Mouse (Mus musculus) liver, adult 2 months (tissue): Measurements from ENCODE around the gene Mfsd1. TPM values are rescaled to one million over a fixed set of nuclear protein-coding genes. Genes with fewer than 3 reads are reported as not detected.

Experiments used
- DNase-seq: peaks from one replicate; pipeline ENCODE4 v3.0.0-alpha.2; 2011; ENCODE audit warnings: low read depth, low spot score; ENCODE audit errors: extremely low read depth
- H3K27ac ChIP-seq: fragments of 200-500 bp; replicated peaks from 2 replicates; pipeline ENCODE4 v1.5.1; 2012; ENCODE audit warnings: low read depth, mild to moderate bottlenecking, control low read depth, inconsistent platforms, low read length; ENCODE audit not compliant: insufficient read depth
- H3K27me3 ChIP-seq: fragments of 200-500 bp; 2 replicates; pipeline ENCODE4 v1.6.1; 2012; ENCODE audit warnings: mild to moderate bottlenecking, moderate library complexity, low read length, inconsistent platforms; ENCODE audit not compliant: control insufficient read depth, insufficient read depth
- H3K36me3 ChIP-seq: fragments of 200-500 bp; 2 replicates; pipeline ENCODE4 v1.6.1; 2012; ENCODE audit warnings: low read length, inconsistent platforms; ENCODE audit not compliant: control insufficient read depth, insufficient read depth
- H3K4me1 ChIP-seq: fragments of 200-500 bp; 2 replicates; pipeline ENCODE4 v1.6.1; 2011; ENCODE audit warnings: low read length; ENCODE audit not compliant: control insufficient read depth, insufficient read depth
- H3K4me3 ChIP-seq: fragments of 200-500 bp; 2 replicates; pipeline ENCODE4 v1.5.1; 2011; ENCODE audit warnings: low read depth, mild to moderate bottlenecking, control low read depth, low read length, moderate library complexity; ENCODE audit not compliant: insufficient read depth
- H3K79me2 ChIP-seq: fragments of 200-500 bp; 2 replicates; pipeline ENCODE4 v1.6.1; 2012; ENCODE audit warnings: inconsistent platforms, mild to moderate bottlenecking, low read length, moderate library complexity; ENCODE audit not compliant: control insufficient read depth, insufficient read depth
- H3K9ac ChIP-seq: fragments of 200-500 bp; 2 replicates; pipeline ENCODE4 v1.6.1; 2012; ENCODE audit warnings: low read depth, mild to moderate bottlenecking, control low read depth, inconsistent platforms, low read length
- CTCF ChIP-seq: fragments of 200-500 bp; IDR thresholded peaks from 2 replicates; pipeline ENCODE4 v1.5.1; 2011; ENCODE audit warnings: low read depth, low read length, control low read depth
- POLR2A ChIP-seq: fragments of 200-500 bp; IDR thresholded peaks from 2 replicates; pipeline ENCODE4 v1.6.1; 2011; ENCODE audit warnings: low read length, control low read depth; ENCODE audit not compliant: insufficient read depth; ENCODE audit errors: extremely low read depth
- WGBS: fragments of 180-500 bp; shearing (Covaris S2); methylation state at CpG from one replicate; pipeline ENCODE4 v1.1.7; 2018; 5-methylcytosine and 5-hydroxymethylcytosine counted together
- polyA plus RNA-seq: library from polyadenylated mRNA; depleted of rRNA; stranded (reverse); fragments of >200 nt; gene quantifications from 2 replicates; pipeline ENCODE4 v1.2.3, GENCODE M21; 2012
- total RNA-seq: library from RNA; depleted of rRNA; stranded (reverse); fragments of >200 nt; gene quantifications from 2 replicates; pipeline ENCODE4 v1.2.3, GENCODE M21; 2014

Gene Mfsd1
- total and polyA plus RNA-seq, 2 experiments: 60.3 to 86.1 TPM

DNA sequence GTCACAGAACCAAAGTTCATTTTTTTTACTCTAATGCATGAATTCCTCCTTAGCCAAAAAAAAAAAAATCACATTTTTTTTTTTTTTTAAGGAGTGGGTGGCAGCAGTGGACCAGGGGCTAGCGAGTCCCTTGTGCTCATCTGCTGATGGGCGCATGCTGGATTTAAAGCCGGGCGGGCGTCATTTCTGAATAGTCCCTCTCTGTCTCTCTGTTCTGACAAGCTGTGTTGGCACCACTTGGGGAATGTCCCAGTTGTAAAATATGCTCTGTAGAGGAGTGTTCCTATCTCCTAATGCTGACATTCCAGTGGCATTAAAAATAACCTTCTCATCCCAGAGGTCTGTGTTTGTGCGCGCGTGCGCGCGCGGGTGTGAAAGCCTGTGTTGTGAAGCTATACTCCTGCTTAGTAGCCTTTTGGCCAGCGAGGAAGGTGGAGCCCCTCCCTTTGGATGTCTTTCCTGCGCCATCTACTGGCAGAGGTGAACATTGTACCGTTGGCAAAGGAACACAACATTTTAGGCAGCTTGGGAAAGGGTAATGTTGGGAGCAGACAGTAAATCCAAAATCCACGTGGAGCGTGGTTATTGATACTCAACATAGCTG is 14.4 kb upstream of the Mfsd1 start:
- no peak overlapping the region for H3K9ac ChIP-seq
- H3K27me3 ChIP-seq: no peaks in the 10 kb centered on the region; the same call in 1 of the 2 replicates
- peaks cover 2% of the 10 kb centered on the region; the same call in 1 of the 2 replicates for H3K4me1 ChIP-seq
- no peaks in the 10 kb centered on the region for H3K36me3 ChIP-seq
- TF ChIP-seq CTCF: peak; percentile 80
- TF ChIP-seq POLR2A: no peak
- peak; percentile 66 for DNase-seq
- H3K27ac ChIP-seq: no peak overlapping the region
- 21% methylated on average over 17 of the region's 17 CpGs for WGBS
- no peak overlapping the region for H3K4me3 ChIP-seq
- no peaks in the 10 kb centered on the region for H3K79me2 ChIP-seq

DNA sequence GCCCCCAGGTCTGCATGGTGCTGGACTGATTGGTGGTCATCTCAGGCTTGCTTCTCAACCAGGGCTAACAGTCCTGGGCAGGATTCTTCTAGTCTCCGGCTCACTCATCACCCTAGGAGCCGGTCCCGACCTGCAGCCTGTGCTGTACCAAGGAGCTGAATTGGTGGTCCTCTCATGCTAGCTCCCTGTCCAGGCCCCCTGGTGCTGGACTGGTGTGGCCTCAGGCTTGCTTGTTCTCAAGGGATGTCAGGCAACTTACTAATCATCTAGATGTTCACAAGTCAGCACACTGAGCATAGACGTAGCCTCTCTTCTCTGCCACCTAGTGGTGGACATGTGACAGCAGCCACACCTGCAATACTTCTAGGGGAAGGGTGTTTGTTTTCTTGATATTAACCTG is 9.6 kb upstream of the Mfsd1 start:
- no peak overlapping the region for H3K4me3 ChIP-seq
- 65% methylated on average over 4 of the region's 4 CpGs for WGBS
- no peaks in the 10 kb centered on the region for H3K79me2 ChIP-seq
- no peak for TF ChIP-seq POLR2A
- peak; percentile 71 for TF ChIP-seq CTCF
- H3K4me1 ChIP-seq: no peaks in the 10 kb centered on the region
- H3K27ac ChIP-seq: no peak overlapping the region
- H3K27me3 ChIP-seq: no peaks in the 10 kb centered on the region; the same call in 1 of the 2 replicates
- peak; percentile 39 for DNase-seq
- no peak overlapping the region for H3K9ac ChIP-seq
- H3K36me3 ChIP-seq: no peaks in the 10 kb centered on the region

DNA sequence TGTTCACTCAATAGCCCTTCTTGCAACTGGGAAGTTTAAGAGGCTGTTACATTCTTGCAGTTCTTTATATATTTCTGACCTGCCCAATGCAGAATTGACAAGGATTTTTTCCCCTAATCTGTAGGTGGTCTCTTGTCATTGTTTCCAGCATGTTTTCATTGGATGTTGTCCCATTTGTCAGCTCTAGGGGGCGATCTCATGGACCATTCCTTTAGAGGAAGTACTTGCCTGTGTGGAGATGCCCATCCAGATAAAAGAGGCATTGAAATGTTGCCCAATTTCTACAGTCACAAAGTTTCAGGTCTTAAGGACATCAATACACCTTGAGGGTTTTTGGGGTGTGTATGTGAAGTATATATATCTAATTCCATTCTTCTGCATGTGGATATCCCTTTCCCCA is 9.0 kb upstream of the Mfsd1 start:
- WGBS: 5% methylated on average over 1 of the region's 1 CpGs
- no peak overlapping the region for H3K9ac ChIP-seq
- no peaks in the 10 kb centered on the region for H3K36me3 ChIP-seq
- no peak overlapping the region for H3K27ac ChIP-seq
- H3K79me2 ChIP-seq: no peaks in the 10 kb centered on the region
- TF ChIP-seq CTCF (no peak), POLR2A (no peak)
- no peaks in the 10 kb centered on the region; the same call in 1 of the 2 replicates for H3K27me3 ChIP-seq
- H3K4me3 ChIP-seq: no peak overlapping the region
- DNase-seq: no peak
- H3K4me1 ChIP-seq: no peaks in the 10 kb centered on the region

DNA sequence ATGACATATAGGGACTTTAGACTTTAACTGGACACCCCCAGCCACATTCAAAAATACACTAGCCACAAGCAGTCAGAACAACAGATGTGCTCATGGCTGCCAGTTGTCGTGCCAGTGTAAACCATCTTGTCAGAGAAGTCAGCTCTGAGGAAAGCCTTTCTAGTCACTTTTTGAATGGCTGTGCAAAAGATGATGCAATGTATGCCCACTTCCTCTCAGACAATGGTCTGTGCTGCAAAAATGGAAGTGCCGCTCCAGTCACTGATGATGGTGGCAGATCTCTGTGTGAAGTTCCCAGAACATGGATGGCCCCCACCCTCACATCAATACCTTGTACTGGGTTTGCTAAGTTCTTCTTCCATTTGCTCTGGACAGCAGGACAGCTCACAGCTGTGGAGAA is 6.3 kb upstream of the Mfsd1 start:
- no peak for DNase-seq
- Histone ChIP-seq H3K27ac (no peak overlapping the region), H3K9ac (no peak overlapping the region), H3K4me1 (no peaks in the 10 kb centered on the region), H3K36me3 (no peaks in the 10 kb centered on the region), H3K4me3 (no peak overlapping the region), H3K79me2 (no peaks in the 10 kb centered on the region), H3K27me3 (no peaks in the 10 kb centered on the region)
- TF ChIP-seq POLR2A: no peak
- 82% methylated on average over 2 of the region's 2 CpGs for WGBS

DNA sequence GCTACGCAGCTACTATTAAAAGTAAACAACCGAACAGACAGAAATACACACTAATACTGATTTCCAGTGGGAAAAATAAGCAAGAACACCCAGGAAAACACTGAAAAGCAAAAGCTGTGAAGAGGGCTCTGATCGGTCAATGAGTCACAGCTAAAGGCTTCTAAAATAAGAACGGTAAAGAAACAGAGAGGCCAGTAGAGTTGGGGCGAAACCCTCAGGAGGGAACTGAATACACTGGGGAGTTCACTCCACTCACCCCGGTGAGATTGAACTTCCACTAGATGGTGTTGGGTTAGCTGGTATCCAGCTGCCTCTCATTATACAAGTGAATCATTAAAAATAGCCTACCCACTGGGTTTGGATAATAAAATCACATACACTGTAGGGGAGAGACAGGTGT is 5.8 kb upstream of the Mfsd1 start:
- Histone ChIP-seq H3K9ac (no peak overlapping the region), H3K79me2 (no peaks in the 10 kb centered on the region), H3K36me3 (no peaks in the 10 kb centered on the region), H3K4me1 (no peaks in the 10 kb centered on the region), H3K4me3 (no peak overlapping the region), H3K27ac (no peak overlapping the region), H3K27me3 (no peaks in the 10 kb centered on the region)
- TF ChIP-seq CTCF (no peak), POLR2A (no peak)
- no peak for DNase-seq
- WGBS: 77% methylated on average over 6 of the region's 6 CpGs

DNA sequence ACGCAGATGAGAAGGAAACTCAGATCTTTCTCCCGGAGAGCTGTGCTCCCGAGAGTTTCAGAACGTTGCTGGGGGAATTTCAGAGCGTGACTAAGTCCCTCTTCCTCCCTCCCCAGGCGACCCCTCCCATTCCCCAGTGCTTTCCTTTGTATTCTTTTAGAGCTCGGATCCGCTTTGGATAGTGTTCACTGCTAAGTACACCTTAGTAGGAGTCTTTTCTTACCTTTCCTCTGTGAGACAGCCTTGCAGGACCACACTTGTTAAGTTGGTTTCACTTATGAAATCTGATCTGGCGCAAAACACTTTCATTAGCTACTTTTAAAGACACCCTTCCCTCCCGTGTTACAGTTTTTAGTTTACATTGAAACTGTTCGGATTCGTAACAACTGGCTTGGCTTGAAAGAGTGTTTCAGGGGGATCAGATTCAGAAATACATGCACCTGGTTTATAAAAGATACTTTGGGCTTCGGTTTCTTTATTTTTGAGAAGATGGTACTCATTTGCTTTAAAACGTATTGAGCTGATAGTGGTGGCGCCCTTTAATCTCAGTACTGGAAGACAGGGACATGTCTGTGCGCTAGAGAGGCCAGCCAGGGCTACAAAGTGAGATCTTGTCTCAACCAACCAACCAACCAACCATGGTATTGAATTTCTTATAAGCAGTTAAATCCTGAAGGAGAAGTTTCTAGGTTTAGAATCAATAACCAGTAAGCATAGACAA is 744 bp downstream of the Mfsd1 start:
- DNase-seq: peak; percentile 67

More for the DNA sequence above, 744 bp downstream of the Mfsd1 start:
- no peaks in the 10 kb centered on the region for H3K79me2 ChIP-seq
- H3K27ac ChIP-seq: peak overlapping the region; percentile 47
- H3K4me3 ChIP-seq: peak overlapping the region; percentile 96
- H3K9ac ChIP-seq: peak overlapping the region; percentile 83
- peaks cover 22% of the 10 kb centered on the region for H3K36me3 ChIP-seq
- peaks cover 2% of the 10 kb centered on the region; the same call in 1 of the 2 replicates for H3K4me1 ChIP-seq
- 5% methylated on average over 16 of the region's 16 CpGs for WGBS
- TF ChIP-seq CTCF (no peak), POLR2A (no peak)
- no peaks in the 10 kb centered on the region for H3K27me3 ChIP-seq
